Mouse (Mus musculus) neural tube, embryonic 11.5 days (tissue): ENCODE results near the gene Sp6. TPM values are rescaled to one million over a fixed set of nuclear protein-coding genes. Genes with fewer than 3 reads are reported as not detected.
A peak's percentile ranks its signal among the peaks of the same experiment; 100 is the strongest.

Experiments used
- ATAC-seq: fragments of 200-750 bp; cut with Nextera tagmentation; 2 replicates; pipeline ENCODE4 v1.8.0; 2017; ENCODE audit warnings: moderate number of reproducible peaks, mild to moderate bottlenecking, moderate TSS enrichment, moderate library complexity; ENCODE audit not compliant: insufficient read depth, low FRiP score, low TSS enrichment
- DNase-seq: peaks from one replicate; pipeline ENCODE4 v3.0.0-alpha.2; 2015; ENCODE audit warnings: low spot score
- H3K27ac ChIP-seq: fragments of 300-500 bp; sonication (generic); 2 replicates; pipeline ENCODE4 v1.5.1; 2014; ENCODE audit warnings: low read depth, mild to moderate bottlenecking, low read length
- H3K27me3 ChIP-seq: fragments of 300-500 bp; sonication (generic); 2 replicates; pipeline ENCODE4 v1.6.1; 2014; ENCODE audit warnings: mild to moderate bottlenecking, low read length, mixed read lengths; ENCODE audit not compliant: control insufficient read depth, insufficient read depth
- H3K36me3 ChIP-seq: fragments of 300-500 bp; sonication (generic); 2 replicates; pipeline ENCODE4 v1.6.1; 2014; ENCODE audit warnings: mild to moderate bottlenecking, low read length, moderate library complexity, mixed read lengths; ENCODE audit not compliant: control insufficient read depth, insufficient read depth
- H3K4me1 ChIP-seq: fragments of 300-500 bp; sonication (generic); 2 replicates; pipeline ENCODE4 v1.6.1; 2014; ENCODE audit warnings: low read length, mixed read lengths; ENCODE audit not compliant: control insufficient read depth, insufficient read depth
- H3K4me2 ChIP-seq: fragments of 300-500 bp; sonication (generic); 2 replicates; pipeline ENCODE4 v1.6.1; 2014; ENCODE audit warnings: low read depth, mild to moderate bottlenecking, moderate library complexity
- H3K4me3 ChIP-seq: fragments of 300-500 bp; sonication (generic); 2 replicates; pipeline ENCODE4 v1.5.1; 2014; ENCODE audit warnings: low read depth, low read length
- H3K9ac ChIP-seq: fragments of 300-500 bp; sonication (generic); 2 replicates; pipeline ENCODE4 v1.6.1; 2014; ENCODE audit warnings: mild to moderate bottlenecking, low read length
- H3K9me3 ChIP-seq: fragments of 300-500 bp; sonication (generic); 2 replicates; pipeline ENCODE4 v1.6.1; 2016; ENCODE audit warnings: low read length; ENCODE audit not compliant: control insufficient read depth
- WGBS: fragments of 180-500 bp; shearing (Covaris S2); extraction: QIAGEN DNeasy Blood & Tissue Kit; methylation state at CpG from one replicate; pipeline ENCODE4 v1.1.7; 2014; 5-methylcytosine and 5-hydroxymethylcytosine counted together
- microRNA-seq: library from miRNA; unstranded; fragments of <30 nt; microRNA quantifications from one replicate; pipeline ENCODE4, GENCODE M21; 2016
- polyA plus RNA-seq: library from polyadenylated mRNA; unstranded; fragments of >200 nt; fragmentation: Nextera tagmentation; extraction: Ambion mirVana; gene quantifications from 2 replicates; pipeline ENCODE4 v1.2.1, GENCODE M21; 2014

Gene Sp6
- polyA plus RNA-seq, 1 experiment from 2014 or later, result 0.09 TPM

DNA sequence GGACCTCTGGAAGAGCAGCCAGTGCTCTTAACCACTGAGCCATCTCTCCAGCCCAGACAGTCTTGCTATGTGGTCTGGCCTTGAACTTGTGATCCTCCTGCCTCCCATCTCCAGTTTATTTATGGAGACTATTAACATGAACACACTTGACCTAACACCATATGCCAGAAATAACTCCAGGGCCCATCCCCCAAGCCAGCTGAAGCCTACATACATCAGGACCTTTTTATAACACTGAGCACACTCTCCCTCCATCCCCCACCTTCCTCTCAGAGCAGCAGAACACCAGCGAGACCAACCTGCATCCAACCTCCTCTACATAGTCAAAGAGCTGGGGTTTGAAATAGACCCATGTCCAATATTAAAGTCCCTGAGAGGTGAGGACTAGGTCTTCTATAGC is 57.9 kb downstream of the Sp6 start:
- no peaks in the 10 kb centered on the region for H3K9me3 ChIP-seq
- H3K4me3 ChIP-seq, result no peak overlapping the region
- H3K27me3 ChIP-seq, result no peaks in the 10 kb centered on the region
- 75% methylated on average over 1 of the region's 1 CpGs for WGBS
- H3K27ac ChIP-seq, result no peak overlapping the region
- no peaks in the 10 kb centered on the region for H3K4me1 ChIP-seq
- H3K9ac ChIP-seq, result no peak overlapping the region
- no peak overlapping the region for H3K4me2 ChIP-seq
- H3K36me3 ChIP-seq, result no peaks in the 10 kb centered on the region; the same call in 1 of the 2 replicates
- no peak for ATAC-seq
- no peak for DNase-seq

DNA sequence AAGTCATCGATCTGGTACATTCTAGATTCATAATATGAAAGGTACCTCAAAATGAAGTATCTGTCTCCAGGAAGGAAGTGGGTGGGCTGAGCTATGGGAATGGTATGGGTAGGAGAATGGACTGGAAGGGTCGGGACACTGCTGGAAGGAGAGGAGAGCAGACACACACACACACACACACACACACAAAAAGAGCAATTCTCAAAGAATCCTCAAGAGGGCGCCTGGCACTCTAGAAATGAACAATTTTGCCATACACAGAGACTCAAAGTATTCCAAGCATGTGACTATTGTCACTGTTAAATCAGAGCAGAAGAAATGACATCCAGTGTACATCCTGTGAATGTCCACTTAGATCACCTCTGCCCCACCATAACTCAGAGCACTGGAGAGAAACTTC is 59.3 kb downstream of the Sp6 start:
- no peak for ATAC-seq

DNA sequence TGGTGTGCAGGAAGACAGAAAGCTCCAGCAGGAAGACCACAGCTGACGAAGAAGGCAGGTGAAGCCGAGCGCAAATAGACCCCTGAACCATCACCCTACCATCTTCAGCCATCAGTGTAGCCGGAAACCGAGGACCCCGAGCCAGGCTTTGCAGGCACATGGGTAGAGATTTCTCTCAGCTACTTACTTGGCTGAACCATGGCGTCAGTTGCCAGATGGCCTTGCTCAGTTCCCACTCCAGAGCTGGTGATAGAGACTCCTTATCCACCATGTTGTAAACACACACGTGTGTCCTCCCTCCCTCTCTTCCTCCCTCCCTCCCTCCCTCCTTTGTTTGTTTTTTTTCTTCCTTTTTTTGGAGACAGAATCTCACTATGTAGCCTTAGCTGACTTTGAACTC is 61.0 kb downstream of the Sp6 start:
- DNase-seq (no peak), ATAC-seq (no peak)
- Histone ChIP-seq H3K36me3 (no peaks in the 10 kb centered on the region), H3K27me3 (no peaks in the 10 kb centered on the region), H3K27ac (no peak overlapping the region), H3K9ac (no peak overlapping the region), H3K9me3 (no peaks in the 10 kb centered on the region), H3K4me1 (no peaks in the 10 kb centered on the region), H3K4me2 (no peak overlapping the region), H3K4me3 (no peak overlapping the region)
- 69% methylated on average over 8 of the region's 8 CpGs for WGBS

More for the DNA sequence above, 59.3 kb downstream of the Sp6 start:
- no peaks in the 10 kb centered on the region for H3K4me1 ChIP-seq
- no peak overlapping the region for H3K4me2 ChIP-seq
- H3K36me3 ChIP-seq, result no peaks in the 10 kb centered on the region; the same call in 1 of the 2 replicates
- H3K27me3 ChIP-seq, result no peaks in the 10 kb centered on the region
- no peak overlapping the region for H3K27ac ChIP-seq
- H3K9me3 ChIP-seq, result no peaks in the 10 kb centered on the region
- DNase-seq, result peak; percentile 49
- H3K4me3 ChIP-seq, result no peak overlapping the region
- 33% methylated on average over 3 of the region's 3 CpGs for WGBS
- H3K9ac ChIP-seq, result no peak overlapping the region

Small RNAs within 50 kb of the gene (microRNA-seq; reads per million reads assigned to microRNA genes)
- gene Mir8103, result 1.3 reads per million

Other genes starting within 250 kb of the Sp6 start
- gene Snx11, start 235.8 kb upstream of the Sp6 start, polyA plus RNA-seq, result 19.9 and 20.9 TPM in 2 replicates
- 133 and 135 TPM in 2 replicates for gene Cbx1, start 224.3 kb upstream of the Sp6 start, polyA plus RNA-seq
- gene Nfe2l1, start 183.4 kb upstream of the Sp6 start, polyA plus RNA-seq, result 45.4 and 46.8 TPM in 2 replicates
- gene Copz2, start 163.5 kb upstream of the Sp6 start, polyA plus RNA-seq, result 44.8 and 46.5 TPM in 2 replicates
- gene Cdk5rap3, start 96.9 kb upstream of the Sp6 start, polyA plus RNA-seq, result 92.7 and 93.1 TPM in 2 replicates
- 0.57 and 0.78 TPM in 2 replicates for gene Prr15l, start 85.3 kb upstream of the Sp6 start, polyA plus RNA-seq
- 24.0 and 26.2 TPM in 2 replicates for gene Pnpo, start 69.4 kb upstream of the Sp6 start, polyA plus RNA-seq
- gene Sp2, start 30.4 kb upstream of the Sp6 start, polyA plus RNA-seq, result 26.9 and 29.4 TPM in 2 replicates
- 20.9 and 26.5 TPM in 2 replicates for gene Scrn2, start 16.5 kb downstream of the Sp6 start, polyA plus RNA-seq
- 2.7 and 3.1 TPM in 2 replicates for gene Lrrc46, start 28.0 kb downstream of the Sp6 start, polyA plus RNA-seq
- 75.8 and 78.7 TPM in 2 replicates for gene Mrpl10, start 28.2 kb downstream of the Sp6 start, polyA plus RNA-seq
- 5.3 and 7.2 TPM in 2 replicates for gene Osbpl7, start 37.2 kb downstream of the Sp6 start, polyA plus RNA-seq
- gene Tbx21, start 101.9 kb downstream of the Sp6 start, polyA plus RNA-seq, result 0.19 and 0.21 TPM in 2 replicates
- 5.8 and 5.9 TPM in 2 replicates for gene Tbkbp1, start 138.1 kb downstream of the Sp6 start, polyA plus RNA-seq
- gene Kpnb1, start 174.5 kb downstream of the Sp6 start, polyA plus RNA-seq, result 85.3 and 86.7 TPM in 2 replicates